Mouse (Mus musculus) lung, embryonic 14.5 days (tissue): Measurements from ENCODE around the gene Nsun2. TPM values are rescaled to one million over a fixed set of nuclear protein-coding genes. Genes with fewer than 3 reads are reported as not detected.

Experiments used
- ATAC-seq: fragments of 200-750 bp; cut with Nextera tagmentation; 2 replicates; pipeline ENCODE4 v1.8.0; 2017; ENCODE audit warnings: mild to moderate bottlenecking, moderate TSS enrichment, moderate library complexity; ENCODE audit not compliant: insufficient read depth
- DNase-seq: peaks from one replicate; pipeline ENCODE4 v3.0.0-alpha.2; 2015
- H3K27ac ChIP-seq: fragments of 300-500 bp; sonication (generic); 2 replicates; pipeline ENCODE4 v1.5.1; 2014; ENCODE audit warnings: low read depth, mild to moderate bottlenecking, moderate library complexity
- H3K27me3 ChIP-seq: fragments of 300-500 bp; sonication (generic); 2 replicates; pipeline ENCODE4 v1.6.1; 2014; ENCODE audit warnings: low read length, control low read depth; ENCODE audit not compliant: insufficient read depth
- H3K36me3 ChIP-seq: fragments of 300-500 bp; sonication (generic); 2 replicates; pipeline ENCODE4 v1.6.1; 2014; ENCODE audit warnings: control low read depth; ENCODE audit not compliant: insufficient read depth
- H3K4me1 ChIP-seq: fragments of 300-500 bp; sonication (generic); 2 replicates; pipeline ENCODE4 v1.6.1; 2014; ENCODE audit warnings: antibody characterized with exemption, control low read depth; ENCODE audit not compliant: insufficient read depth
- H3K4me2 ChIP-seq: fragments of 300-500 bp; sonication (generic); 2 replicates; pipeline ENCODE4 v1.6.1; 2014; ENCODE audit warnings: mild to moderate bottlenecking
- H3K4me3 ChIP-seq: fragments of 300-500 bp; sonication (generic); 2 replicates; pipeline ENCODE4 v1.5.1; 2014; ENCODE audit warnings: low read depth, low read length
- H3K9ac ChIP-seq: fragments of 300-500 bp; sonication (generic); 2 replicates; pipeline ENCODE4 v1.6.1; 2014
- H3K9me3 ChIP-seq: fragments of 300-500 bp; sonication (generic); 2 replicates; pipeline ENCODE4 v1.6.1; 2016; ENCODE audit warnings: low read depth, low read length, control low read depth
- CTCF ChIP-seq: IDR thresholded peaks from 2 replicates; pipeline ENCODE4 v1.5.1; 2016; ENCODE audit warnings: antibody characterized with exemption, low read depth
- WGBS: fragments of 180-500 bp; shearing (Covaris S2); extraction: QIAGEN DNeasy Blood & Tissue Kit; methylation state at CpG from one replicate; pipeline ENCODE4 v1.1.7; 2014; 5-methylcytosine and 5-hydroxymethylcytosine counted together
- polyA plus RNA-seq: library from polyadenylated mRNA; unstranded; fragments of >200 nt; fragmentation: Nextera tagmentation; extraction: Ambion mirVana; gene quantifications from 2 replicates; pipeline ENCODE4 v1.2.1, GENCODE M21; 2014

Nsun2 gene
- polyA plus RNA-seq, 1 experiment from 2014 or later, result 130 TPM

- Histone ChIP-seq H3K36me3 (peaks cover 7% of the 10 kb centered on the region; the same call in 1 of the 2 replicates), H3K9ac (no peak overlapping the region), H3K27me3 (no peaks in the 10 kb centered on the region), H3K4me3 (no peak overlapping the region), H3K9me3 (no peaks in the 10 kb centered on the region), H3K4me1 (0 out of 2 replicates have a peak, but pooled peaks cover 2% of the 10 kb centered on the region), H3K27ac (no peak overlapping the region), H3K4me2 (no peak overlapping the region)
- no peak for TF ChIP-seq CTCF
- ATAC-seq, result no peak
- 46% methylated on average over 8 of the region's 8 CpGs for WGBS
- DNase-seq, result no peak
These were observed 75.2 kb downstream of the Nsun2 start for GRCm38 (mm10) chr13:69608734-69609133.

- Histone ChIP-seq H3K4me3 (peak overlapping the region; percentile 96), H3K27me3 (no peaks in the 10 kb centered on the region), H3K27ac (no peak overlapping the region), H3K4me2 (peak overlapping the region; percentile 91), H3K9ac (peak overlapping the region; percentile 65), H3K4me1 (0 out of 2 replicates have a peak, but pooled peaks cover 2% of the 10 kb centered on the region), H3K9me3 (no peaks in the 10 kb centered on the region), H3K36me3 (peaks cover 26% of the 10 kb centered on the region)
- TF ChIP-seq CTCF, result no peak
- DNase-seq, result peak; percentile 46
- no peak for ATAC-seq
- WGBS, result under 1% methylated on average over 40 of the region's 40 CpGs
These were observed 77.3 kb downstream of the Nsun2 start for GRCm38 (mm10) chr13:69610751-69611397.

GRCm38 (mm10) chr13:69611398-69612174 lies 78.0 kb downstream of the Nsun2 start, which contains the start of gene Srd5a1:
Gene Srd5a1, minus strand, starts transcription at chr13:69611442.
- peak; percentile 99 for ATAC-seq

GRCm38 (mm10) chr13:69612175-69612544 lies 78.6 kb downstream of the Nsun2 start:
- Histone ChIP-seq H3K4me2 (peak overlapping the region; percentile 64), H3K36me3 (peaks cover 39% of the 10 kb centered on the region), H3K9ac (peak overlapping the region; percentile 84), H3K4me3 (peak overlapping the region; percentile 96), H3K27me3 (no peaks in the 10 kb centered on the region), H3K27ac (0 out of 2 replicates have a peak overlapping the region, but pooled peaks have one; percentile 45), H3K4me1 (0 out of 2 replicates have a peak, but pooled peaks cover 2% of the 10 kb centered on the region), H3K9me3 (no peaks in the 10 kb centered on the region)
- DNase-seq (peak; percentile 17), ATAC-seq (no peak)
- TF ChIP-seq CTCF, result no peak
- WGBS, result 0% methylated on average over 24 of the region's 24 CpGs

More at GRCm38 (mm10) chr13:69611398-69612174, 78.0 kb downstream of the Nsun2 start, which contains the start of gene Srd5a1:
- DNase-seq, result peak; percentile 100
- Histone ChIP-seq H3K4me3 (peak within 1 kb of the TSS; percentile 96), H3K4me1 (0 out of 2 replicates have a peak, but pooled peaks cover 2% of the 10 kb centered on the region), H3K9ac (peak within 1 kb of the TSS; percentile 84), H3K36me3 (peaks cover 34% of the 10 kb centered on the region), H3K27me3 (no peaks in the 10 kb centered on the region), H3K4me2 (peak within 1 kb of the TSS; percentile 91), H3K27ac (0 out of 2 replicates have a peak within 1 kb of the TSS, but pooled peaks have one; percentile 52), H3K9me3 (no peaks in the 10 kb centered on the region)
- no peak for TF ChIP-seq CTCF
- whole genome bisulfite sequencing, result 1% methylated on average over 69 of the region's 69 CpGs

- no peak overlapping the region for H3K9ac ChIP-seq
- no peak overlapping the region for H3K27ac ChIP-seq
- no peak overlapping the region for H3K4me3 ChIP-seq
- 79% methylated on average over 6 of the region's 6 CpGs for WGBS
- no peak for ATAC-seq
- no peak overlapping the region for H3K4me2 ChIP-seq
- H3K9me3 ChIP-seq, result no peaks in the 10 kb centered on the region
- peaks cover 82% of the 10 kb centered on the region for H3K36me3 ChIP-seq
- no peak for TF ChIP-seq CTCF
- H3K27me3 ChIP-seq, result no peaks in the 10 kb centered on the region
- H3K4me1 ChIP-seq, result no peaks in the 10 kb centered on the region
- no peak for DNase-seq
These were observed 83.2 kb downstream of the Nsun2 start for GRCm38 (mm10) chr13:69616716-69617115.

GRCm38 (mm10) chr13:69623843-69624242 lies 90.3 kb downstream of the Nsun2 start:
- H3K9ac ChIP-seq, result no peak overlapping the region
- no peaks in the 10 kb centered on the region for H3K9me3 ChIP-seq
- H3K27me3 ChIP-seq, result no peaks in the 10 kb centered on the region
- WGBS, result 72% methylated on average over 5 of the region's 5 CpGs
- no peak for ATAC-seq
- H3K36me3 ChIP-seq, result peaks cover 95% of the 10 kb centered on the region
- H3K4me2 ChIP-seq, result no peak overlapping the region
- TF ChIP-seq CTCF, result no peak
- no peak overlapping the region for H3K4me3 ChIP-seq
- H3K27ac ChIP-seq, result no peak overlapping the region
- no peaks in the 10 kb centered on the region for H3K4me1 ChIP-seq
- DNase-seq, result no peak

- no peak overlapping the region for H3K27ac ChIP-seq
- TF ChIP-seq CTCF, result no peak
- 88% methylated on average over 3 of the region's 3 CpGs for WGBS
- H3K4me2 ChIP-seq, result no peak overlapping the region
- no peaks in the 10 kb centered on the region for H3K27me3 ChIP-seq
- H3K36me3 ChIP-seq, result peaks cover 95% of the 10 kb centered on the region
- no peak overlapping the region for H3K9ac ChIP-seq
- no peak for DNase-seq
- no peaks in the 10 kb centered on the region for H3K9me3 ChIP-seq
- no peak for ATAC-seq
- H3K4me1 ChIP-seq, result no peaks in the 10 kb centered on the region
- no peak overlapping the region for H3K4me3 ChIP-seq
These were observed 91.0 kb downstream of the Nsun2 start for GRCm38 (mm10) chr13:69624510-69624909.
